ENCODE assay signal across 13 mouse cellular contexts in genomic region chr9:50425866-50426495, GRCm38 (mm10).
DNase-seq lines count a peak whose midpoint lies in the region; ATAC-seq and TF ChIP-seq lines count a peak whose summit lies in the region.
"Had no signal": no experiment of that assay in that cellular context is flagged by ENCODE, and none has a peak within 500 bp of the region (broad histone marks: within the 10 kb centered on the region; RNA-seq: fewer than 3 reads in every experiment).

No protein-coding gene starts in this region.

- no peaks in the 10 kb centered on the region for H3K79me2 ChIP-seq in CH12.LX (replicated peaks; ENCODE audit: control insufficient read depth, extremely low read depth, insufficient read depth, poor library complexity, severe bottlenecking)

- ATAC-seq in granulocyte monocyte progenitor cell, adult 5-6 weeks (replicated peaks; ENCODE audit: poor library complexity, severe bottlenecking) = peak; percentile 54

- no peak overlapping the region for H3K4me3 ChIP-seq in layer of hippocampus, adult 2 months
- no peak overlapping the region for H3K4me3 ChIP-seq in CH12.LX (replicated peaks in 1 of 3; ENCODE audit: low read depth in 2 of 3, low read length in 2 of 3, poor library complexity in 1 of 3)
- H3K4me3 ChIP-seq: erythroblast, embryonic 14.5 days; limb, embryonic 13.5 days; midbrain, embryonic 10.5 days had no signal

- peak; percentile 59 for TF ChIP-seq RAD21 in CH12.LX (IDR thresholded peaks at IDR 0.05; ENCODE audit: low read depth, low read length)

- H3K4me1 ChIP-seq in CH12.LX (ENCODE audit: control insufficient read depth in 1 of 2, insufficient read depth in 2 of 2) = peaks cover 0 to 25% of the 10 kb centered on the region in 2 experiments; a peak in 2 of 4 replicates

- dilution Hi-C loops in CH12.LX (cut with MboI; ENCODE audit: extremely low pct_ligation_motif_present, extremely low pct_unique_long_range_greater_than_20kb, low sequenced_read_pairs) = no loop called here

- H3K36me3 ChIP-seq in CH12.LX (replicated peaks in 1 of 2; ENCODE audit: control insufficient read depth in 1 of 2, insufficient read depth in 1 of 2, low read length in 1 of 2) = no peaks in the 10 kb centered on the region
- H3K36me3 ChIP-seq: limb, embryonic 13.5 days; midbrain, embryonic 10.5 days had no signal

- no peak overlapping the region for H3K4me2 ChIP-seq in CH12.LX (ENCODE audit: insufficient read depth, low read depth, poor library complexity, severe bottlenecking)
- H3K4me2 ChIP-seq: limb, embryonic 13.5 days had no signal

- no peak for TF ChIP-seq POLR2A in CH12.LX (IDR thresholded peaks at IDR 0.05; ENCODE audit: low read depth, low read length)

- H3K9ac ChIP-seq in CH12.LX (ENCODE audit: insufficient read depth, low read depth) = no peak overlapping the region
- H3K9ac ChIP-seq: limb, embryonic 13.5 days had no signal

- peak; percentile 60 for TF ChIP-seq CTCF in layer of hippocampus, adult 2 months (conservative IDR thresholded peaks at IDR 0.05)
- TF ChIP-seq CTCF in CH12.LX (conservative IDR thresholded peaks at IDR 0.05 in 1 of 2, IDR thresholded peaks at IDR 0.05 in 1 of 2; ENCODE audit: low read depth in 2 of 2, low read length in 2 of 2) = peak; percentile 23 to 75; a peak in 3 of 4 replicates

- DNase-seq in adrenal gland, postnatal 25 days = peak; percentile 10
- no peak for DNase-seq in adrenal gland, postnatal 10 days
- DNase-seq in layer of hippocampus, adult 2 months (ENCODE audit: low spot score in 2 of 2) = no peak
- no peak for DNase-seq in layer of hippocampus, adult 8-10 months (ENCODE audit: low spot score in 2 of 2)
- DNase-seq in CH12.LX (ENCODE audit: extremely low read depth) = peak; percentile 48
- DNase-seq in layer of hippocampus, adult 18-20 months (ENCODE audit: low spot score in 2 of 2) = no peak
- no peak for DNase-seq in MN1 (ENCODE audit: low spot score)
- DNase-seq: cerebellum, adult 2 months; heart, postnatal 10 days had no signal

- no peaks in the 10 kb centered on the region for H3K27me3 ChIP-seq in CH12.LX (replicated peaks)
- H3K27me3 ChIP-seq: limb, embryonic 13.5 days had no signal

- H3K27ac ChIP-seq in layer of hippocampus, adult 2 months = no peak overlapping the region
- H3K27ac ChIP-seq in CH12.LX (ENCODE audit: insufficient read depth, low read depth) = no peak overlapping the region
- H3K27ac ChIP-seq: limb, embryonic 13.5 days; midbrain, embryonic 10.5 days had no signal

- no peak for TF ChIP-seq EP300 in CH12.LX (IDR thresholded peaks at IDR 0.05; ENCODE audit: low read length)

- in situ Hi-C loops in CH12.LX (cut with MboI; ENCODE audit: low pct_ligation_motif_present, low pct_unique_long_range_greater_than_20kb, low sequenced_read_pairs) = no loop called here

- H3K9me3 ChIP-seq in CH12.LX (replicated peaks; ENCODE audit: low read length) = no peaks in the 10 kb centered on the region
- H3K9me3 ChIP-seq: limb, embryonic 13.5 days; midbrain, embryonic 10.5 days had no signal

TF ChIP-seq in CH12.LX, 34 proteins besides CTCF, POLR2A, EP300 and RAD21:
- TF ChIP-seq MAX (IDR thresholded peaks at IDR 0.05; ENCODE audit: low read length) (peak; percentile 78), HCFC1 (IDR thresholded peaks at IDR 0.05; ENCODE audit: low read depth, low read length) (no peak), SMC3 (IDR thresholded peaks at IDR 0.05; ENCODE audit: low read depth, low read length) (peak; percentile 73), SIN3A (IDR thresholded peaks at IDR 0.05; ENCODE audit: low read length) (no peak), ZKSCAN1 (IDR thresholded peaks at IDR 0.05; ENCODE audit: borderline replicate concordance, low read depth, low read length) (no peak), MYC (IDR thresholded peaks at IDR 0.05; ENCODE audit: low read depth, low read length) (0 out of 2 replicates have a peak, but pooled peaks have one; percentile 16), UBTF (IDR thresholded peaks at IDR 0.05; ENCODE audit: low read depth, low read length) (no peak), NRF1 (IDR thresholded peaks at IDR 0.05; ENCODE audit: low read depth, low read length) (no peak), ELF1 (IDR thresholded peaks at IDR 0.05; ENCODE audit: low read depth, low read length) (no peak), JUN (IDR thresholded peaks at IDR 0.05; ENCODE audit: insufficient read depth, low read depth, low read length) (no peak), POLR2AphosphoS2 (IDR thresholded peaks at IDR 0.05; ENCODE audit: low read depth, low read length) (no peak)
TF ChIP-seq in CH12.LX: peak in this region for 3.

Comparison
In these comparisons a context has a peak if more than half of its experiments do, and no peak if none do; other contexts are left out.
1. DNase-seq: peak in adrenal gland, postnatal 25 days (single experiment) and CH12.LX (single experiment); none in adrenal gland, postnatal 10 days (single experiment), layer of hippocampus, adult 2 months (0 of 2), layer of hippocampus, adult 8-10 months (0 of 2), layer of hippocampus, adult 18-20 months (0 of 2) and MN1 (single experiment).